Mouse (Mus musculus): ENCODE measurements at regions not wholly inside any gene's neighbourhood (a gene's known extent, or its start where the extent isn't known, plus 50 kb on each side); places are given as distances from the start of the nearest gene placed in this dataset.
"Not testable (repeated sequence)": the region's sequence is repeated elsewhere in the genome, so short reads cannot be mapped to it uniquely, and the experiment has no call there.

DNA sequence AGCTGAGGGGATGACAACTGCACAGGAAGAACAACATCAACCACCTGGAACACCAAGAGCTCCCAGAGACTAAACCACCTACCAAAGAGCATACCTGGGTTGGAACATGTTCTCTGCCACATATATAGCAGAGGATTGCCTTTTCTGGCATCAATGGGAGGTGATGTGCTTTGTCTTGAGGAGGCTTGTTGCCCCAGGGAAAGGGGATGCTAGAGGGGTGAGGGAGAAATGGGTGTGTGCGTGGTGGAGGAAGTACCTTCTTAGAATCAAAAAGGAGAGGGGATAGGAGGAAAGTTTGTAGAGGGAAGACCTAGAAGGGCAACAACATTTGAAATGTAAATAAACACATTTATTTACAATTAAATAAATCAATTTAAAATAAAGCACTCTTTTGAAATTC is 358.5 kb upstream of the Pfkp start:
- DNase-seq (ENCODE audit: low spot score): no peak

DNA sequence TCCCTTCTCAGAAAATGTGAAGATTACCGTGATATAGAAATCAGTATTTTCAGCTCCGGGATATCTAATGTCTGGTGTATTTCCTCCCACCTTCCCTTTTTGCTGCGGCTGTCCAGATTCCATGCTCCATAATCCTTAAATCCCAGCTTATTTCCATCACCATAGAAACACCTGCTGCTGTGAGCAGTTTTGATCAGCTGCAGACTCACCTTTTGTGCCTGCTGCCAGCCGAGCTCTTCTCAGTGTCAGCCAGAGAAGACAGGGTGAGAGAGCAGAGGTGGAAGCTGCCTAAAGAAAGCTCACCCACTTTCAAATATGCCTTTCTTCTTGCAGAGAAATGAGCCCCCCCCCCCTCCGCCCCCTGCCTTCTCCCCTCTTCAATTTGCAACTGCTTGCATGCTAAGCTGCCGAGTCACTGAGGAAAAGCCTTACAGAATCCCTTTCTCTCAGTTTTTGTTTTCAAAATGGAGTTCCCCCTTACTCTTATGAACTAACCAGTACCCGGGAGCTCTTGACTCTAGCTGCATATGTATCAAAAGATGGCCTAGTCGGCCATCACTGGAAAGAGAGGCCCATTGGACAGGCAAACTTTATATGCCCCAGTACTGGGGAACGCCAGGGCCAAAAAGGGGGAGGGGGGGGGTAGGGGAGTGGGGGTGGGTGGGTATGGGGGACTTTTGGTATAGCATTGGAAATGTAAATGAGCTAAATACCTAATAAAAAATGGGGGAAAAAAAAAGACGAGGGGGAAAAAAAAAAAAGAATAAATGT is 350.1 kb upstream of the Pfkp start:
- DNase-seq (ENCODE audit: low spot score): not testable (repeated sequence)

DNA sequence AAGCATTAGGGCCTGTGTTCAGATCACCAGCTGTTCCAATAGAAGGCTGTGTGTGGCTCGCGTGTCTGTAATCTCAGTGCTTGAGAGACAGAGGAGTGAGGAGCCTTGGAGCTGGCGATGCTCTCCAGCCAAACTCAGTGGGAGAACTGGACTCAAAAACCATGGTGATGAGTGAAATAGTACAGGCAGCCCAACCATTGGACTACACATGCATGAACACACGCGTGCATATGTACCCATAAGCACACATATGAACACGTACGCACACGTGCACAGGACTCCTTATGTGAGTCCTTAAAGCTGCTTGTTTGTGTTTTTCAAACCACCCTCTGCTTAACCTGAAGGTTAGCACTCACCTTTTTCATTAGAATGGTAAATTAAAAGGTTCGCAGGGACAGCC is 349.5 kb upstream of the Pfkp start:
- no peak for DNase-seq (ENCODE audit: low spot score)

GRCm38 (mm10) chr13:6992323-6992994 is 343.9 kb upstream of the Pfkp start:
- no peak for DNase-seq (ENCODE audit: low spot score)

GRCm38 (mm10) chr13:6991714-6992113 is 343.1 kb upstream of the Pfkp start:
- no peak for DNase-seq (ENCODE audit: low spot score)

DNA sequence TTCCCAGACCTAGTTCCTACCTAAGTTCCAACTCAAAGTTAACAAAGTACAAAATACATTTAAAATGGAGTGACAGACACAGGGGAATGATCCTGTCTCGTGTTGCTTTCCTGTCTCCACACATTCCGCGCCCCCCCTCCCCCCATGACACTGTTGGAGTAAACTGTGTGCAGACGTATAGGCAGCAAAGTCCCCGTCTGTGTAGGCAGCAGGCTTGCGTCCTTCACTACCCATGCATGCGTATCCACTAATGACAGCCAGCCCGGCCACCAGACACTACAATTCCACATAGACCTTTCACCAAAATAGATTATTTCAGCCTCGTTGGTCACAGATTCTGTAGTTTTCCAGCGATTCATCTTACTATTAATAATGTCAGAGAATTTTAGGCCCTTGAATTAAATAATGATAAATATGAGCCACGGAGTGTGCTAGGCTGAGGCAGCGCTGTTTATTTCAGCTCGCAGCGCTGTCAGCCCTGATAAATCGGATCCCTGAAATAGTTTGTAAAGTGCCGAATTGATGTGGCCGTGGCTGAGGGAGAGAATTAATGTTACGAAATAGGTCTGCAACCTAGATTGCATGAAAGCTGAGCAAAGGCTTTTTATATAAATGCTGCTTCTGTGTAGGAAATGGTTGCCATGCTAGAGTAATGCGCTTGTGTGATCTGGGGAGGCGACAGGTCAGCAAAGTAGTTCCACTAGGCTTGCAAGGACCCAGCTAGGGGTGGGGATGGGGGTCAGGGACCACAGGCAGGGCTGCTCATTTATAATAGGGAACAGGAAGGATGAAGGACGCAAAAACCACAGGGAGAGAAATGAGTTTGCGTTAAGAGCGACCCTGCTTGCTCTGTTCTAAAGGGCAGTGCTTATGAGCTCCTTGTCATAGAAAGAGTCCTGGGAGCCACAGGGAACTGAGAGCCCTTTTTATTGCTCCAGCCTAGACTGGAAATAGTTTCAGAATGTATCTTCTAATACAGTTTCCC is 336.7 kb upstream of the Pfkp start:
- DNase-seq (ENCODE audit: low spot score): no peak

- no peak for DNase-seq (ENCODE audit: low spot score)
Measured at GRCm38 (mm10) chr13:6955713-6956112, 307.1 kb upstream of the Pfkp start.

DNA sequence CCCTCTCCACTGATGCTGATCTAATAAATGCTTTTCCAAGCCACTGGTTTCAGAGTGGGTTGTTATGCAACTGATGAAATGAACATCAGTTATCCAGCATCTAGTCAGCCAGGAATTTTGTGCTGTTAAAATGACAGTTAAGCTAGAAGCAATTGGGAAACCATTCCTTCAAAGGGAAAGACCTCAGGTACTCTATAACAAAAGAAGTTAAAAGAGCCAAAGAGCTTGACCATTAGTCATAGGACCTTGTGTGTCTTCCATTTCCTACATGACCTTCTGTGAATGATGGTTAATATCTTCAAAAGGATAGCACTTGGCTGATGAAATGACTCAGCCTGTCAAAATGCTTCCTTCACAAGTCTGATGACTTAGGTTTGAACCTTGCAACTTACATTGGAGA is 275.6 kb upstream of the Pfkp start:
- DNase-seq (ENCODE audit: low spot score): no peak

GRCm38 (mm10) chr13:6922357-6922721 is 273.8 kb upstream of the Pfkp start:
- no peak for DNase-seq (ENCODE audit: low spot score)

DNA sequence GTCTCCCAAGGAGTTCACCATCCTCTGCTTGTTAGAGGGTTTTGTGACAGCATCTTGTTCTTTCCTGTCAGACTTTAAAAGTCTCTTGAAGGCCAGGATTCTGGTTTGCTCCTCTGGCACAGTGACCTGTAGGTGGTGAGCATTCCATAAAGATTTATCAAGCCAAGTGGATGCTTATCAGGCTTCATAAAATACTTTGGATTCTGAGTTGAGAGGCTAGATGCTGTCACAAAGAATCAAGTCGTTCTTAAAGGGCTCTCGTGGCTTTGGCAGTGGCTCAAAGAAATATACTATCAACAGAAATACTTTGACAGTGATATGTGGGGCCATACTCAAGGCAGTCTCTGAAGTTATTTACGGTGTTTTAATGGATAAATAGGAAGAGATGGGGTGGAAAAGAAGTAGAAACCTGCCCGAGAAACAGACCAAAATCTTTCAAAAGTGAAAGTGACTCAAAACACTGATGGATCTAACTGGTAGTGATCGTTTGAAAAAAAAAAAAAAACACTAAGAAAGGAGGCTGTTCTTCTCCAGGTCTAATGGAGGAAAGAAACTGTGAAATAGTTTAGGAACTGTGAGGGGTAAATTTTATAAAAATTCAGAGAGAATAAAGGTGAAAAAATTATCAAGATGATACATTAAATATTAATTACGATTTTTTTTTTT is 273.2 kb upstream of the Pfkp start:
- DNase-seq (ENCODE audit: low spot score): no peak

- DNase-seq (ENCODE audit: low spot score): no peak
Measured at GRCm38 (mm10) chr13:6906000-6906399, 257.4 kb upstream of the Pfkp start.

- no peak for DNase-seq (ENCODE audit: low spot score)
Measured at GRCm38 (mm10) chr13:6901682-6902081, 253.1 kb upstream of the Pfkp start.

DNA sequence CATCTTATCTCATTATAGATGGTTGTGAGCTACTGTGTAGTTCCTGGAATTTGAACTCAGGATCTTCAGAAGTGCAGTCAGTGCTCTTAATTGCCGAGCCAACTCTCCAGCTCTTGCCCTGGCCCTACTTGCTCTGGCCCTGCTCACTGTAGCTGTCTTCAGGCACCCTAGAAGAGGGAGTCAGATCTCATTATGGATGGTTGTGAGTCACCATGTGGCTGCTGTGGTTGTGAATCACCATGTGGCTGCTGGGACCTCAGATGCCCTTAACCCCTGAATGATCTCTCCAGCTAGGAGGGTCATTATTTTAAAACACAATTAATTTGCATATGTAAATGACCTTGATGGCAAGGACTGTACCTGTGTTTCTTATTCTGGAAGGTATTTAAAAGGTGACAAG is 249.1 kb upstream of the Pfkp start:
- no peak for DNase-seq (ENCODE audit: low spot score)

DNA sequence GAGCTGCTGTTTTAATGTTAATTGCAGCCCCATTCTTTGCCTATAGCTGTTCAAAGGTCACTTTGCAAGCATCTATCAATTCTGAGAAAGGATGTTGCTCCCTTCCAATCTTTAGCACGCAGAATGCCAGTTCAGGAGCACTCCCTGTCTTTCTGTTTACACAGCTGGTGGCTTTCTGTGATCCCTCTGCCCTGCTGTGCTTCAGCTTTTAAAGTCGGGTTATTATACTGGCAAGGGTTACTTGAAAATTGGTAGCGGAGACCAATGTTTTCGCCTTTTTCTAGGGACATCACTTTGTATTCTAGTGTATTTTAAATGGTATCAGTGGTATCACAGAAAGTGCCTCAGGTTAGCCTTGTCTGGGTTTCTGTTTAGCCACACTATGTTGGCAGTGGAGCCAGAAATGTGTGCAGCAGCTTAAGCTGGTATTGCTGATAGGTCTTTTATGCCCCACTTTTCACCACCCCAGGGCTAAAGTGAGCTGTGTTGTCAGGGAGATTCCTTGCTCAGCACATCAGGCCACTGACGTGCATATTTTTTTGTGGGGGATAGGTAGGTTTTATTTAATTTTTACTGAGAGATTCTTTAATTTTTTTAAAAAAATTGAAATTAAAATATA is 243.0 kb upstream of the Pfkp start:
- DNase-seq (ENCODE audit: low spot score): no peak

DNA sequence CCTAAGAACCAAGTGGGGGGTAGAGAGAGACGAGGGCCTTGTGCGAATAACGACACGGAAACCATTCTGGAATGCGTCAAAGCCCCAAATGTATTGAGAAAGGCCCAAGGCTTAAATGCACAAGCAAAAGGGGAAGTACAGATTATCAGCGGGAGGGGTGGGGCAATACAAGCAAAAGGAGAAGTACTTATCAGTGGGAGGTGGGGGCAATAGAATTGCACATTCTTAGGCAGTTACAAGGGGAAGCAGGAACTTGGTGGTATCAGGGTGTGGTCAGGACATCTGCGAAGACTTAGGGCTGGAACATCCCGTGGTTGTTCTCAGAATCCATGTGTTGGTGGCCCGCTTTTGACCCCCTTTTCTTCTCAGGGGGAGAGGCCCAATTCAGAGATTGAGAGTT is 240.9 kb upstream of the Pfkp start:
- not testable (repeated sequence) for DNase-seq (ENCODE audit: low spot score)

DNA sequence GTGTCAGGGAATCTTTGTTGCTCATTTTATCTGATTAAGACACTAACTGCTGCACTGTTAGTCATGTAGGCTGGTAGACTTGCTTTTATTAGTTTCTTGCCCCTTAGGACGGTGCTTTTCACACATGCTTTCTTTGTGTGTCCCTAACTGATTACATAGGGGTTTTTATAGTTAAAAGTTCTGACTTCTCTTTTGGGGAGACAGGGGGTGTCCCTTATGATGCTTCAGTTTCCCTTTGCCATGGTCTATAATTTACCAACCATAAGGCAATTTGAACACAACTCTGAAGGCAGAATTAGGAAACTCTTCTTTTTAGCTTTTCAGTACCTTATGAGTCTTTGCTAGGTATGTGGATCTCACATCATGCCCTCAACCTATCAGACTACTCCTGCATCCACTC is 239.8 kb upstream of the Pfkp start:
- no peak for DNase-seq (ENCODE audit: low spot score)

- DNase-seq (ENCODE audit: low spot score): no peak
Measured at GRCm38 (mm10) chr13:6877018-6877901, 228.7 kb upstream of the Pfkp start.

DNA sequence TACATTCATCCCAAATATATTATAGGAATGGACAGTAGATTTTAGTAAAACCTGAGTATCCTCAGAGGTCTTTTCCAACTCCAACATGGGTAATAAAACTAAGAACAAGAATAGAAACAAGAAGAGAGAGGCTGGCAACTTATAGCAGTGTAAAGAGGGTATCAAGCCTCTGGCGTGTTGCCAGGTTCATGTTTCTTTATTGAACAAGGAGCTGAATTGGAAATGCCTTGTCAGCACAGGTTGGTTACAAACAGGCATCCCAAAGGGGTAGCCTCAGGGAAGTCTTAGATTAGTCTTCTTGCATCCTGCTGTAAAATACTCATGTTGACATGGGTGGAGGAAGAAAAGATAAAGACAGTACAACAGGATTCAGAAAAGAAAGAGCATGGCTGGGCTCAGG is 213.6 kb upstream of the Pfkp start:
- no peak for DNase-seq (ENCODE audit: low spot score)

DNA sequence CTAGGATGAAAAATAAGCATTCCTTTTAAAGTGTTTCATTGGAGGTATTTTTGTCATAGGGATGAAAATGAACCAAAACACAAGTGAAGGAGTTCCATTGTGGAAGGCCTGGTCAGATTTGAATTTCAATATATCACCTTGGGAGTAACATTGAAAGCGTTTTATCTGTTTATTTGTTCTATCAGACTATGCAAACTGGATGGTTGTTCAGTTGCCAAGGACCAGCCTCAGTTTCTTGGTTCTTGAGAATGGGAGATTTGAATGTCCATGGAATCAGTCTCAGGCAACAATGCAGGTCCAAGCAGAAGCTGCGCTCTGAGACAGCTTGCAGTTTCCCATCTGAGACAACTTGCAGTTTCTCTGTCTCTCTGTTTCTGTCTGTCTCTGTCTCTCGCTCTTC is 211.0 kb upstream of the Pfkp start:
- no peak for DNase-seq (ENCODE audit: low spot score)
